Mouse (Mus musculus) liver, embryonic 14.5 days (tissue): ENCODE measurements around the gene Crocc.

Experiments used
- CTCF ChIP-seq: IDR thresholded peaks from 2 replicates; pipeline ENCODE4 v1.5.1; 2016; ENCODE audit warnings: antibody characterized with exemption, low read depth, control low read depth
- EP300 ChIP-seq: IDR thresholded peaks from 2 replicates; pipeline ENCODE4 v1.6.1; 2016; ENCODE audit warnings: antibody characterized with exemption, low read depth

GRCm38 (mm10) chr4:141041117-141041516 is 19.2 kb downstream of the Crocc start:
- no peak for TF ChIP-seq CTCF
- no peak for TF ChIP-seq EP300
